Mouse (Mus musculus): ENCODE results near the gene Apol7e. TPM values are rescaled to one million over a fixed set of nuclear protein-coding genes. Genes with fewer than 3 reads are reported as not detected.

The Apol7e gene
- not detected for polyA plus RNA-seq (2014; fragmentation: Illumina TruSeq; extraction: RNeasy Lipid Tissue Mini Kit (QIAGEN cat#74804); ENCODE audit: low read depth, low replicate concordance)

GRCm38 (mm10) chr15:77698656-77699055 is at the start of gene Apol7e:
Gene Apol7e (plus strand): TSS chr15:77698857.

GRCm38 (mm10) chr15:77728739-77729138 is 30.1 kb downstream of the Apol7e start, which contains the start of gene Apol9b:
Gene Apol9b (plus strand): TSS chr15:77729039.

GRCm38 (mm10) chr15:77756848-77757247 is 58.2 kb downstream of the Apol7e start, which contains the start of gene Apol8:
Gene Apol8 (minus strand): TSS chr15:77757003.

Other genes starting within 250 kb of the Apol7e start
- gene Apol10a, start 221.8 kb upstream of the Apol7e start, polyA plus RNA-seq (2014; fragmentation: Illumina TruSeq; extraction: RNeasy Lipid Tissue Mini Kit (QIAGEN cat#74804); ENCODE audit: low read depth, low replicate concordance) = 0.20 TPM
- gene Apol11a, start 190.6 kb upstream of the Apol7e start, polyA plus RNA-seq (2014; fragmentation: Illumina TruSeq; extraction: RNeasy Lipid Tissue Mini Kit (QIAGEN cat#74804); ENCODE audit: low read depth, low replicate concordance) = not detected
- gene Apol7c, start 165.5 kb upstream of the Apol7e start, polyA plus RNA-seq (2014; fragmentation: Illumina TruSeq; extraction: RNeasy Lipid Tissue Mini Kit (QIAGEN cat#74804); ENCODE audit: low read depth, low replicate concordance) = not detected
- not detected for gene 1700025B11Rik, start 137.0 kb upstream of the Apol7e start, polyA plus RNA-seq (2014; fragmentation: Illumina TruSeq; extraction: RNeasy Lipid Tissue Mini Kit (QIAGEN cat#74804); ENCODE audit: low read depth, low replicate concordance)
- gene Apol10b, start 102.7 kb upstream of the Apol7e start, polyA plus RNA-seq (2014; fragmentation: Illumina TruSeq; extraction: RNeasy Lipid Tissue Mini Kit (QIAGEN cat#74804); ENCODE audit: low read depth, low replicate concordance) = 0.73 TPM
- gene Gm36245, start 99.6 kb upstream of the Apol7e start, polyA plus RNA-seq (2014; fragmentation: Illumina TruSeq; extraction: RNeasy Lipid Tissue Mini Kit (QIAGEN cat#74804); ENCODE audit: low read depth, low replicate concordance) = not detected
- gene Apol11b, start 55.6 kb upstream of the Apol7e start, polyA plus RNA-seq (2014; fragmentation: Illumina TruSeq; extraction: RNeasy Lipid Tissue Mini Kit (QIAGEN cat#74804); ENCODE audit: low read depth, low replicate concordance) = not detected
- gene Apol9b, start 30.2 kb downstream of the Apol7e start, polyA plus RNA-seq (2014; fragmentation: Illumina TruSeq; extraction: RNeasy Lipid Tissue Mini Kit (QIAGEN cat#74804); ENCODE audit: low read depth, low replicate concordance) = not detected
- not detected for gene Apol8, start 58.1 kb downstream of the Apol7e start, polyA plus RNA-seq (2014; fragmentation: Illumina TruSeq; extraction: RNeasy Lipid Tissue Mini Kit (QIAGEN cat#74804); ENCODE audit: low read depth, low replicate concordance)
- 7.6 TPM for gene Myh9, start 143.3 kb downstream of the Apol7e start, polyA plus RNA-seq (2014; fragmentation: Illumina TruSeq; extraction: RNeasy Lipid Tissue Mini Kit (QIAGEN cat#74804); ENCODE audit: low read depth, low replicate concordance)
- gene Txn2, start 230.1 kb downstream of the Apol7e start, polyA plus RNA-seq (2014; fragmentation: Illumina TruSeq; extraction: RNeasy Lipid Tissue Mini Kit (QIAGEN cat#74804); ENCODE audit: low read depth, low replicate concordance) = 71.3 TPM